Mouse (Mus musculus): ENCODE results near the gene Mrgpre. TPM values are rescaled to one million over a fixed set of nuclear protein-coding genes. Genes with fewer than 3 reads are reported as not detected.

Gene Mrgpre
- 2.7 and 3.8 TPM in 2 replicates for total RNA-seq (2017)

GRCm38 (mm10) chr7:143783996-143784829 is at the start of gene Mrgpre:
Mrgpre (minus strand) TSS chr7:143784500.
- peak; percentile 44 for ATAC-seq (ENCODE audit: extremely low read depth, insufficient number of reproducible peaks, low FRiP score, poor library complexity, severe bottlenecking)

- no peak for ATAC-seq (ENCODE audit: extremely low read depth, insufficient number of reproducible peaks, low FRiP score, poor library complexity, severe bottlenecking)
Measured at GRCm38 (mm10) chr7:143833581-143834190, 49.4 kb upstream of the Mrgpre start.

GRCm38 (mm10) chr7:143832611-143833010 is 48.3 kb upstream of the Mrgpre start:
- ATAC-seq (ENCODE audit: extremely low read depth, insufficient number of reproducible peaks, low FRiP score, poor library complexity, severe bottlenecking) = no peak

- no peak for ATAC-seq (ENCODE audit: extremely low read depth, insufficient number of reproducible peaks, low FRiP score, poor library complexity, severe bottlenecking)
Measured at GRCm38 (mm10) chr7:143832196-143832595, 47.9 kb upstream of the Mrgpre start.

- ATAC-seq (ENCODE audit: extremely low read depth, insufficient number of reproducible peaks, low FRiP score, poor library complexity, severe bottlenecking) = no peak
Measured at GRCm38 (mm10) chr7:143830399-143830798, 46.1 kb upstream of the Mrgpre start.

GRCm38 (mm10) chr7:143829504-143830331 is 45.4 kb upstream of the Mrgpre start:
- peak; percentile 95 for ATAC-seq (ENCODE audit: extremely low read depth, insufficient number of reproducible peaks, low FRiP score, poor library complexity, severe bottlenecking)

GRCm38 (mm10) chr7:143826985-143827384 is 42.7 kb upstream of the Mrgpre start:
- ATAC-seq (ENCODE audit: extremely low read depth, insufficient number of reproducible peaks, low FRiP score, poor library complexity, severe bottlenecking) = no peak

- ATAC-seq (ENCODE audit: extremely low read depth, insufficient number of reproducible peaks, low FRiP score, poor library complexity, severe bottlenecking) = no peak
Measured at GRCm38 (mm10) chr7:143823266-143823605, 38.9 kb upstream of the Mrgpre start.

GRCm38 (mm10) chr7:143822375-143823265 is 38.3 kb upstream of the Mrgpre start, which contains the start of the genes Nadsyn1 and Dhcr7:
Nadsyn1 (minus strand) TSS chr7:143822849.
Dhcr7 (plus strand) TSS chr7:143823145.
- peak; percentile 98 for ATAC-seq (ENCODE audit: extremely low read depth, insufficient number of reproducible peaks, low FRiP score, poor library complexity, severe bottlenecking)

GRCm38 (mm10) chr7:143821241-143821640 is 36.9 kb upstream of the Mrgpre start:
- ATAC-seq (ENCODE audit: extremely low read depth, insufficient number of reproducible peaks, low FRiP score, poor library complexity, severe bottlenecking) = no peak

- no peak for ATAC-seq (ENCODE audit: extremely low read depth, insufficient number of reproducible peaks, low FRiP score, poor library complexity, severe bottlenecking)
Measured at GRCm38 (mm10) chr7:143819201-143819600, 34.9 kb upstream of the Mrgpre start.

- no peak for ATAC-seq (ENCODE audit: extremely low read depth, insufficient number of reproducible peaks, low FRiP score, poor library complexity, severe bottlenecking)
Measured at GRCm38 (mm10) chr7:143808909-143809308, 24.6 kb upstream of the Mrgpre start.

GRCm38 (mm10) chr7:143805199-143805624 is 20.9 kb upstream of the Mrgpre start:
- ATAC-seq (ENCODE audit: extremely low read depth, insufficient number of reproducible peaks, low FRiP score, poor library complexity, severe bottlenecking) = no peak

GRCm38 (mm10) chr7:143801195-143802065 is 17.1 kb upstream of the Mrgpre start:
- no peak for ATAC-seq (ENCODE audit: extremely low read depth, insufficient number of reproducible peaks, low FRiP score, poor library complexity, severe bottlenecking)

- no peak for ATAC-seq (ENCODE audit: extremely low read depth, insufficient number of reproducible peaks, low FRiP score, poor library complexity, severe bottlenecking)
Measured at GRCm38 (mm10) chr7:143800770-143801169, 16.5 kb upstream of the Mrgpre start.

- ATAC-seq (ENCODE audit: extremely low read depth, insufficient number of reproducible peaks, low FRiP score, poor library complexity, severe bottlenecking) = no peak
Measured at GRCm38 (mm10) chr7:143798783-143799182, 14.5 kb upstream of the Mrgpre start.

GRCm38 (mm10) chr7:143793121-143793520 is 8.8 kb upstream of the Mrgpre start:
- peak; percentile 77 for ATAC-seq (ENCODE audit: extremely low read depth, insufficient number of reproducible peaks, low FRiP score, poor library complexity, severe bottlenecking)

Measured in neutrophil, adult 5-6 weeks (primary cell).